Mouse (Mus musculus) megakaryocyte, embryonic 14.5 days (primary cell): Measurements from ENCODE around the gene Stam. TPM values are rescaled to one million over a fixed set of nuclear protein-coding genes. Genes with fewer than 3 reads are reported as not detected.
"Not testable (repeated sequence)": the region's sequence is repeated elsewhere in the genome, so short reads cannot be mapped to it uniquely, and the experiment has no call there.

Source experiments
- H3K27me3 ChIP-seq: replicated peaks from 2 replicates; pipeline ENCODE3; 2012; ENCODE audit warnings: inconsistent platforms
- H3K36me3 ChIP-seq: replicated peaks from 2 replicates; pipeline ENCODE3; 2012; ENCODE audit warnings: low read length, inconsistent platforms, mixed read lengths
- H3K4me1 ChIP-seq: 2 replicates; pipeline ENCODE4 v1.6.1; 2012; ENCODE audit warnings: inconsistent platforms
- H3K4me3 ChIP-seq: replicated peaks from 2 replicates; pipeline ENCODE3; 2012; ENCODE audit warnings: moderate library complexity, mild to moderate bottlenecking, inconsistent platforms
- H3K9me3 ChIP-seq: 2 replicates; pipeline ENCODE4 v1.6.1; 2012; ENCODE audit warnings: inconsistent platforms
- FLI1 ChIP-seq: IDR thresholded peaks from 2 replicates; pipeline ENCODE4 v1.6.1; 2012; ENCODE audit warnings: low read length, inconsistent platforms, mixed read lengths
- GATA1 ChIP-seq: IDR thresholded peaks from 3 replicates; pipeline ENCODE4 v1.6.1; 2012; ENCODE audit warnings: mixed read lengths, low read length, inconsistent platforms, borderline replicate concordance
- polyA plus RNA-seq: library from polyadenylated mRNA; stranded (reverse); fragments of >175 nt; gene quantifications from 2 replicates; pipeline ENCODE4 v1.2.3, GENCODE M21; 2012; ENCODE audit warnings: low replicate concordance; ENCODE audit not compliant: insufficient read depth

The Stam gene
- polyA plus RNA-seq, 1 experiment = 12.6 TPM

- H3K27me3 ChIP-seq = no peaks in the 10 kb centered on the region
- H3K9me3 ChIP-seq = peaks cover 8% of the 10 kb centered on the region; the same call in 1 of the 2 replicates
- H3K36me3 ChIP-seq = peaks cover 10% of the 10 kb centered on the region
- no peak overlapping the region for H3K4me3 ChIP-seq
- TF ChIP-seq FLI1 (no peak), GATA1 (no peak)
- H3K4me1 ChIP-seq = peaks cover 42% of the 10 kb centered on the region
These were observed 110.5 kb downstream of the Stam start for GRCm38 (mm10) chr2:14184375-14184774.

- peaks cover 6% of the 10 kb centered on the region; the same call in 1 of the 2 replicates for H3K9me3 ChIP-seq
- no peak overlapping the region for H3K4me3 ChIP-seq
- peaks cover 10% of the 10 kb centered on the region for H3K36me3 ChIP-seq
- H3K27me3 ChIP-seq = no peaks in the 10 kb centered on the region
- no peak for TF ChIP-seq GATA1
- TF ChIP-seq FLI1 = no peak
- H3K4me1 ChIP-seq = peaks cover 58% of the 10 kb centered on the region
These were observed 116.8 kb downstream of the Stam start for GRCm38 (mm10) chr2:14190684-14191083.

GRCm38 (mm10) chr2:14191601-14192000, 117.7 kb downstream of the Stam start:
- TF ChIP-seq GATA1 = no peak; the same call in 2 of the 3 replicates
- TF ChIP-seq FLI1 = no peak
- peaks cover 6% of the 10 kb centered on the region; the same call in 1 of the 2 replicates for H3K9me3 ChIP-seq
- no peak overlapping the region for H3K4me3 ChIP-seq
- no peaks in the 10 kb centered on the region for H3K27me3 ChIP-seq
- peaks cover 49% of the 10 kb centered on the region for H3K4me1 ChIP-seq
- peaks cover 10% of the 10 kb centered on the region for H3K36me3 ChIP-seq

GRCm38 (mm10) chr2:14192046-14192445, 118.1 kb downstream of the Stam start:
- H3K9me3 ChIP-seq = peaks cover 6% of the 10 kb centered on the region; the same call in 1 of the 2 replicates
- peaks cover 44% of the 10 kb centered on the region for H3K4me1 ChIP-seq
- H3K4me3 ChIP-seq = no peak overlapping the region
- peaks cover 9% of the 10 kb centered on the region for H3K36me3 ChIP-seq
- TF ChIP-seq FLI1 = no peak
- no peak for TF ChIP-seq GATA1
- no peaks in the 10 kb centered on the region for H3K27me3 ChIP-seq

- not testable (repeated sequence) for H3K36me3 ChIP-seq, H3K9me3 ChIP-seq, H3K4me3 ChIP-seq, H3K27me3 ChIP-seq
- H3K4me1 ChIP-seq = peaks cover 32% of the 10 kb centered on the region
These were observed 124.5 kb downstream of the Stam start for GRCm38 (mm10) chr2:14198325-14198903.

Other genes starting within 250 kb of the Stam start
- 101 and 115 TPM in 2 replicates for gene Hacd1, start 18.0 kb upstream of the Stam start, polyA plus RNA-seq
- gene Tmem236, start 100.4 kb downstream of the Stam start, polyA plus RNA-seq = not detected in 2 replicates
- not detected in 2 replicates for gene Mrc1, start 155.3 kb downstream of the Stam start, polyA plus RNA-seq